Mouse (Mus musculus): Measurements from ENCODE around the gene Casq2. TPM values are rescaled to one million over a fixed set of nuclear protein-coding genes. Genes with fewer than 3 reads are reported as not detected.

Gene Casq2
- total RNA-seq, 1 experiment = 0.54 TPM

- in situ Hi-C loops (cut with MboI; ENCODE audit: low sequenced_read_pairs in 2 of 2, unreplicated experiment in 2 of 2) = no loop called here
- Histone ChIP-seq H3K9ac (ENCODE audit: insufficient read depth, low read depth, low read length, poor library complexity, severe bottlenecking) (no peak overlapping the region), H3K9me3 (ENCODE audit: control insufficient read depth, insufficient read depth, low read depth, low read length) (no peaks in the 10 kb centered on the region), H3K27ac (ENCODE audit: insufficient read depth, low read depth, low read length, poor library complexity, severe bottlenecking) (no peak overlapping the region), H3K4me1 (ENCODE audit: control insufficient read depth in 2 of 2, insufficient read depth in 2 of 2, low read length in 2 of 2, poor library complexity in 1 of 2) (peaks cover 0 to 10% of the 10 kb centered on the region in 2 experiments; a peak in 3 of 4 replicates), H3K36me3 (ENCODE audit: control insufficient read depth, insufficient read depth, low read length, poor library complexity, severe bottlenecking) (no peaks in the 10 kb centered on the region), H3K4me3 (ENCODE audit: insufficient read depth in 1 of 2, low read depth in 1 of 2, low read length in 2 of 2, poor library complexity in 1 of 2, severe bottlenecking in 1 of 2) (no peak overlapping the region)
- no peak for TF ChIP-seq ZC3H11A (IDR thresholded peaks at IDR 0.05; ENCODE audit: borderline replicate concordance, low read depth, low read length)
- no peak for TF ChIP-seq HCFC1 (IDR thresholded peaks at IDR 0.05; ENCODE audit: borderline replicate concordance, insufficient read depth, low read length)
- TF ChIP-seq ZNF384 (IDR thresholded peaks at IDR 0.05; ENCODE audit: low read depth, low read length) = no peak
- TF ChIP-seq MAFK (IDR thresholded peaks at IDR 0.05; ENCODE audit: insufficient read depth, low read depth, low read length) = no peak
- no peak for TF ChIP-seq CHD2 (IDR thresholded peaks at IDR 0.05; ENCODE audit: low read depth, low read length)
- DNase-seq (ENCODE audit: low read depth, low spot score) = no peak
These were observed 63.7 kb downstream of the Casq2 start for GRCm38 (mm10) chr3:102149941-102150340.

DNA sequence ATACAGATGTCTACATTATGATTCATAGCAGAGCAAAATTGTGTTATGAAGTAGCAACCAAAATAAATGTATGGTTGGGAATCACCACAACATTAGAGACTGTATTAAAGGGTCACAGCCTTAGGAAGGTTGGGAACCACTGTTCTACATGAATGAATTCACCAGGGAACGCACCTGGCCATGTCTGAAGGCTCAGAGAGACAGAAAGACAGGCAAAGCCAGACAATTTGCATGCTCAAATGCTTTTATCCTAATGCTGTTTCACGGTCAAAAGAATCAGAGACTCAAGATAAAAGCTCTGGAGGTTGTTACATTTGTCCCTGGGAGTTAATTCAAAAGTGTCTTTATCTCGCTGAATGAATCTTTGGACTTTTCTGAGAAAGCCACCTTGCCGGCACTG lies 65.6 kb downstream of the Casq2 start:
- Histone ChIP-seq H3K4me1 (ENCODE audit: control insufficient read depth in 2 of 2, insufficient read depth in 2 of 2, low read length in 2 of 2, poor library complexity in 1 of 2) (peaks cover 0 to 6% of the 10 kb centered on the region in 2 experiments; a peak in 3 of 4 replicates), H3K27ac (ENCODE audit: insufficient read depth, low read depth, low read length, poor library complexity, severe bottlenecking) (no peak overlapping the region), H3K9ac (ENCODE audit: insufficient read depth, low read depth, low read length, poor library complexity, severe bottlenecking) (no peak overlapping the region), H3K9me3 (ENCODE audit: control insufficient read depth, insufficient read depth, low read depth, low read length) (no peaks in the 10 kb centered on the region), H3K4me3 (ENCODE audit: insufficient read depth in 1 of 2, low read depth in 1 of 2, low read length in 2 of 2, poor library complexity in 1 of 2, severe bottlenecking in 1 of 2) (no peak overlapping the region), H3K36me3 (ENCODE audit: control insufficient read depth, insufficient read depth, low read length, poor library complexity, severe bottlenecking) (peaks cover 3% of the 10 kb centered on the region; the same call in 1 of the 2 replicates)
- no peak for TF ChIP-seq ZC3H11A (IDR thresholded peaks at IDR 0.05; ENCODE audit: borderline replicate concordance, low read depth, low read length)
- no peak for TF ChIP-seq MAFK (IDR thresholded peaks at IDR 0.05; ENCODE audit: insufficient read depth, low read depth, low read length)
- no peak for TF ChIP-seq HCFC1 (IDR thresholded peaks at IDR 0.05; ENCODE audit: borderline replicate concordance, insufficient read depth, low read length)
- TF ChIP-seq ZNF384 (IDR thresholded peaks at IDR 0.05; ENCODE audit: low read depth, low read length) = no peak
- no peak for TF ChIP-seq CHD2 (IDR thresholded peaks at IDR 0.05; ENCODE audit: low read depth, low read length)
- in situ Hi-C loops (cut with MboI; ENCODE audit: low sequenced_read_pairs in 2 of 2, unreplicated experiment in 2 of 2) = no loop called here
- DNase-seq (ENCODE audit: low read depth, low spot score) = no peak

DNA sequence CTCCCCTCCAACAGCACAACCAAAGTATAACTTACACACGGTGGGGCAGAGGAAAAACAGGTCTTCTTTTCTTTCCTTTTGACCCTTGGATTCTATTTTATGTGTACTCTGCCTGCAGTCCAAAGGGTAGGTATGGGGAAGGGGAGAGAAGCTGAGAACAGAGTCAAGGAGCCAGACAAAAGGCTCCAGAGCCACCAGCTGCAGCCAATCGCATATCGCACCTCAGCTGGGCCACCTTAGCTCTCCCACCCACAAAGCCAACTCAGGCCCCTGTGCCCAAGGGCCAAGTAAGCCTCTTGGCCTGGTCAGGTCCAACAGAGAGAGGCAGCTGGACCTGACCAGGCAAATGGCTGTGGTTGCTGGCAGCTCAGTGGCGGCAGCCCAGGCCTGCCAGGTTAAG lies 66.3 kb downstream of the Casq2 start:
- Histone ChIP-seq H3K27ac (ENCODE audit: insufficient read depth, low read depth, low read length, poor library complexity, severe bottlenecking) (peak overlapping the region; percentile 66), H3K9ac (ENCODE audit: insufficient read depth, low read depth, low read length, poor library complexity, severe bottlenecking) (no peak overlapping the region), H3K4me1 (ENCODE audit: control insufficient read depth in 2 of 2, insufficient read depth in 2 of 2, low read length in 2 of 2, poor library complexity in 1 of 2) (peaks cover 0 to 5% of the 10 kb centered on the region in 2 experiments; a peak in 3 of 4 replicates), H3K36me3 (ENCODE audit: control insufficient read depth, insufficient read depth, low read length, poor library complexity, severe bottlenecking) (peaks cover 9% of the 10 kb centered on the region; the same call in 1 of the 2 replicates), H3K4me3 (ENCODE audit: insufficient read depth in 1 of 2, low read depth in 1 of 2, low read length in 2 of 2, poor library complexity in 1 of 2, severe bottlenecking in 1 of 2) (no peak overlapping the region), H3K9me3 (ENCODE audit: control insufficient read depth, insufficient read depth, low read depth, low read length) (no peaks in the 10 kb centered on the region)
- no peak for DNase-seq (ENCODE audit: low read depth, low spot score)
- in situ Hi-C loops (cut with MboI; ENCODE audit: low sequenced_read_pairs in 2 of 2, unreplicated experiment in 2 of 2) = no loop called here
- no peak for TF ChIP-seq CHD2 (IDR thresholded peaks at IDR 0.05; ENCODE audit: low read depth, low read length)

DNA sequence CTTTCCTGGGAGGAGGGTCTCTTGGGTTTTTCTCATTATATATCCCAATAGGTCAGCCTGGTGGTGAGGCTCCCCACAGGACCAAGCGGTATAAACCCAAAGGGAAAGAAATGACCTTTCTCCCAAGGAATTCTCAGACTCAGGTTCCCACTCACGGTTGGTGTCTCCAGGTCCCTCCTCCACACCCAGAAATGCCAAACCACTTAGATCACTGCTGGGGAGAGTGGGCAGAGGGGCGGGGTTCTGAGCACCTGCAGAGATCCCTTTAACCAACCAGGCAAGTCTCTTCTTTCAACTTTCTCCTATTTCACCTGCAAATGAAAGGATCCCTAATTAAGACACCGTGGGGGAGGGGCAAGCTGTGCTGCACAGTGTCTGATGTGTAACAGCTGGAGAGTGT lies 66.7 kb downstream of the Casq2 start:
- no peak overlapping the region for H3K9ac ChIP-seq (ENCODE audit: insufficient read depth, low read depth, low read length, poor library complexity, severe bottlenecking)
- peak overlapping the region; percentile 66 for H3K27ac ChIP-seq (ENCODE audit: insufficient read depth, low read depth, low read length, poor library complexity, severe bottlenecking)
- in situ Hi-C loops (cut with MboI; ENCODE audit: low sequenced_read_pairs in 2 of 2, unreplicated experiment in 2 of 2) = no loop called here
- DNase-seq (ENCODE audit: low read depth, low spot score) = no peak
- no peaks in the 10 kb centered on the region for H3K9me3 ChIP-seq (ENCODE audit: control insufficient read depth, insufficient read depth, low read depth, low read length)
- TF ChIP-seq ZNF384 (IDR thresholded peaks at IDR 0.05; ENCODE audit: low read depth, low read length) (no peak), CHD2 (IDR thresholded peaks at IDR 0.05; ENCODE audit: low read depth, low read length) (0 out of 2 replicates have a peak, but pooled peaks have one; percentile 21), ZC3H11A (IDR thresholded peaks at IDR 0.05; ENCODE audit: borderline replicate concordance, low read depth, low read length) (no peak)
- H3K4me3 ChIP-seq (ENCODE audit: insufficient read depth in 1 of 2, low read depth in 1 of 2, low read length in 2 of 2, poor library complexity in 1 of 2, severe bottlenecking in 1 of 2) = no peak overlapping the region
- peaks cover 13% of the 10 kb centered on the region; the same call in 1 of the 2 replicates for H3K36me3 ChIP-seq (ENCODE audit: control insufficient read depth, insufficient read depth, low read length, poor library complexity, severe bottlenecking)
- peaks cover 0 to 5% of the 10 kb centered on the region in 2 experiments; a peak in 3 of 4 replicates for H3K4me1 ChIP-seq (ENCODE audit: control insufficient read depth in 2 of 2, insufficient read depth in 2 of 2, low read length in 2 of 2, poor library complexity in 1 of 2)

DNA sequence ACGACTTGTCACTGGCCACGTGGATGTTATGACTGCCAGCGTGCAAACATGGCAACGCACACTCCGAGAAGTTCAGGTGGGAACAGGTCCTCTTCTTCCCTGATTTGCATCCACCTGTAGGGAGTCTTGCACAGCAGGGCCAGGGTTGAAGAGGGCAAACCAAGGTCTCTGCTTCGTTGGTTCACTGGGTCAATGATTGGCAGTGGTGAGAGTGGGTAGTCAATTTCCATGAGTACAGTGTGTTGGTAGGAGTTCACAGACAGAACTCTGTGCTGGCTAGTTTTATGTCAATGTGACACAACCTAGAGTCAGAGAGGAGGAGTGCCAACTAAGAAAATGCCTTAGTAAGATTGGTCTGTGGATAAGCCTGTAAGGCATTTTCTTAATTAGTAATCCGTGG lies 67.9 kb downstream of the Casq2 start:
- H3K9me3 ChIP-seq (ENCODE audit: control insufficient read depth, insufficient read depth, low read depth, low read length) = no peaks in the 10 kb centered on the region
- DNase-seq (ENCODE audit: low read depth, low spot score) = no peak
- peaks cover 0 to 9% of the 10 kb centered on the region in 2 experiments; a peak in 3 of 4 replicates for H3K4me1 ChIP-seq (ENCODE audit: control insufficient read depth in 2 of 2, insufficient read depth in 2 of 2, low read length in 2 of 2, poor library complexity in 1 of 2)
- H3K36me3 ChIP-seq (ENCODE audit: control insufficient read depth, insufficient read depth, low read length, poor library complexity, severe bottlenecking) = peaks cover 23% of the 10 kb centered on the region
- TF ChIP-seq CHD2 (IDR thresholded peaks at IDR 0.05; ENCODE audit: low read depth, low read length) = no peak
- TF ChIP-seq ZNF384 (IDR thresholded peaks at IDR 0.05; ENCODE audit: low read depth, low read length) = no peak
- no peak for TF ChIP-seq MAFK (IDR thresholded peaks at IDR 0.05; ENCODE audit: insufficient read depth, low read depth, low read length)
- no peak for TF ChIP-seq ZC3H11A (IDR thresholded peaks at IDR 0.05; ENCODE audit: borderline replicate concordance, low read depth, low read length)
- no peak for TF ChIP-seq HCFC1 (IDR thresholded peaks at IDR 0.05; ENCODE audit: borderline replicate concordance, insufficient read depth, low read length)
- no peak overlapping the region for H3K27ac ChIP-seq (ENCODE audit: insufficient read depth, low read depth, low read length, poor library complexity, severe bottlenecking)
- H3K4me3 ChIP-seq (ENCODE audit: insufficient read depth in 1 of 2, low read depth in 1 of 2, low read length in 2 of 2, poor library complexity in 1 of 2, severe bottlenecking in 1 of 2) = no peak overlapping the region
- H3K9ac ChIP-seq (ENCODE audit: insufficient read depth, low read depth, low read length, poor library complexity, severe bottlenecking) = no peak overlapping the region
- in situ Hi-C loops (cut with MboI; ENCODE audit: low sequenced_read_pairs in 2 of 2, unreplicated experiment in 2 of 2) = no loop called here
